Mouse (Mus musculus) lung, adult 2 months (tissue): ENCODE measurements around the gene Gm28308. TPM values are rescaled to one million over a fixed set of nuclear protein-coding genes. Genes with fewer than 3 reads are reported as not detected.

Experiments used
- DNase-seq: peaks from one replicate; pipeline ENCODE4 v3.0.0; 2022
- H3K4me1 ChIP-seq: fragments of 200-500 bp; 2 replicates; pipeline ENCODE4 v1.6.1; 2011; ENCODE audit warnings: low read length; ENCODE audit not compliant: control insufficient read depth, insufficient read depth
- H3K4me3 ChIP-seq: fragments of 200-500 bp; replicated peaks from 2 replicates; pipeline ENCODE3; 2011; ENCODE audit warnings: low read depth, mild to moderate bottlenecking, control low read depth, low read length; ENCODE audit errors: extremely low read depth
- CTCF ChIP-seq: fragments of 200-500 bp; IDR thresholded peaks from 2 replicates; pipeline ENCODE4 v1.5.1; 2011; ENCODE audit warnings: mild to moderate bottlenecking, low read length, control low read depth; ENCODE audit not compliant: insufficient read depth
- POLR2A ChIP-seq: fragments of 200-500 bp; IDR thresholded peaks from 2 replicates; pipeline ENCODE4 v1.6.1; 2011; ENCODE audit warnings: low read depth, mild to moderate bottlenecking, control low read depth, low read length, borderline replicate concordance; ENCODE audit errors: extremely low read depth
- WGBS: fragments of 180-500 bp; shearing (Covaris S2); methylation state at CpG from one replicate; pipeline ENCODE4 v1.1.7; 2018; 5-methylcytosine and 5-hydroxymethylcytosine counted together
- polyA plus RNA-seq: library from polyadenylated mRNA; depleted of rRNA; stranded (reverse); fragments of >200 nt; gene quantifications from 2 replicates; pipeline ENCODE4 v1.2.3, GENCODE M21; 2012

Gene Gm28308
- polyA plus RNA-seq, 1 experiment, result 0.39 TPM

- H3K4me1 ChIP-seq, result no peaks in the 10 kb centered on the region; the same call in 1 of the 2 replicates
- TF ChIP-seq CTCF (no peak), POLR2A (no peak)
- WGBS, result 12% methylated on average over 11 of the region's 11 CpGs
- H3K4me3 ChIP-seq, result no peak overlapping the region
- DNase-seq, result no peak
Measured at GRCm38 (mm10) chr6:52227470-52228222, 14.5 kb upstream of the Gm28308 start.

GRCm38 (mm10) chr6:52226569-52227257 lies 13.6 kb upstream of the Gm28308 start:
- Histone ChIP-seq H3K4me3 (no peak overlapping the region), H3K4me1 (no peaks in the 10 kb centered on the region; the same call in 1 of the 2 replicates)
- DNase-seq, result no peak
- WGBS, result 8% methylated on average over 26 of the region's 26 CpGs
- TF ChIP-seq CTCF (no peak), POLR2A (no peak)

- H3K4me3 ChIP-seq, result no peak overlapping the region
- 4% methylated on average over 69 of the region's 69 CpGs for WGBS
- no peak for TF ChIP-seq POLR2A
- no peak for TF ChIP-seq CTCF
- no peak for DNase-seq
- peaks cover 3% of the 10 kb centered on the region; the same call in 1 of the 2 replicates for H3K4me1 ChIP-seq
Measured at GRCm38 (mm10) chr6:52225612-52226568, 12.8 kb upstream of the Gm28308 start.

GRCm38 (mm10) chr6:52224895-52225611 lies 11.9 kb upstream of the Gm28308 start:
- H3K4me1 ChIP-seq, result peaks cover 3% of the 10 kb centered on the region; the same call in 1 of the 2 replicates
- H3K4me3 ChIP-seq, result no peak overlapping the region
- TF ChIP-seq CTCF (no peak), POLR2A (no peak)
- no peak for DNase-seq
- WGBS, result 6% methylated on average over 36 of the region's 36 CpGs

- WGBS, result 29% methylated on average over 24 of the region's 24 CpGs
- no peak for TF ChIP-seq POLR2A
- no peak for TF ChIP-seq CTCF
- no peak for DNase-seq
- Histone ChIP-seq H3K4me1 (peaks cover 3% of the 10 kb centered on the region; the same call in 1 of the 2 replicates), H3K4me3 (no peak overlapping the region)
Measured at GRCm38 (mm10) chr6:52223939-52224760, 11.0 kb upstream of the Gm28308 start.

- DNase-seq, result no peak
- H3K4me3 ChIP-seq, result no peak overlapping the region
Measured at GRCm38 (mm10) chr6:52222729-52223128, 9.6 kb upstream of the Gm28308 start.

GRCm38 (mm10) chr6:52221993-52222685 lies 9.0 kb upstream of the Gm28308 start:
- Histone ChIP-seq H3K4me1 (peaks cover 3% of the 10 kb centered on the region; the same call in 1 of the 2 replicates), H3K4me3 (no peak overlapping the region)
- DNase-seq, result no peak
- TF ChIP-seq CTCF (no peak), POLR2A (no peak)
- WGBS, result 44% methylated on average over 21 of the region's 21 CpGs

More at GRCm38 (mm10) chr6:52222729-52223128, 9.6 kb upstream of the Gm28308 start:
- no peak for TF ChIP-seq POLR2A
- TF ChIP-seq CTCF, result no peak
- H3K4me1 ChIP-seq, result peaks cover 3% of the 10 kb centered on the region; the same call in 1 of the 2 replicates
- WGBS, result 65% methylated on average over 13 of the region's 13 CpGs
